Mouse (Mus musculus) myocyte (in vitro differentiated cells): ENCODE results near the gene 1700012B07Rik.
A peak's percentile ranks its signal among the peaks of the same experiment; 100 is the strongest.

ENCODE experiments used
- CEBPB ChIP-seq: IDR thresholded peaks from 2 replicates; pipeline ENCODE4 v1.6.1; 2011; ENCODE audit warnings: mild to moderate bottlenecking, moderate library complexity; ENCODE audit not compliant: poor library complexity, insufficient read depth, severe bottlenecking
- E2F4 ChIP-seq: IDR thresholded peaks from one replicate; pipeline ENCODE4 v1.6.1; 2011; ENCODE audit warnings: mild to moderate bottlenecking, control low read depth, moderate library complexity; ENCODE audit not compliant: insufficient read depth
- MAX ChIP-seq: IDR thresholded peaks from one replicate; pipeline ENCODE4 v1.6.1; 2011; ENCODE audit warnings: low read depth, mild to moderate bottlenecking, control low read depth
- MYOD1 ChIP-seq, 3 experiments: IDR thresholded peaks; one replicate each; pipeline ENCODE4 v1.6.1; 2011; ENCODE audit warnings: control low read depth in 2 of 3, low read depth in 2 of 3, mild to moderate bottlenecking in 2 of 3, moderate library complexity in 1 of 3; ENCODE audit not compliant: insufficient read length in 2 of 3, control insufficient read depth in 1 of 3
- MYOG ChIP-seq, 3 experiments: IDR thresholded peaks; one replicate each; pipeline ENCODE4 v1.6.1; 2011; ENCODE audit warnings: control low read depth in 2 of 3, low read depth in 2 of 3, mild to moderate bottlenecking in 2 of 3; ENCODE audit not compliant: insufficient read length in 2 of 3, control insufficient read depth in 1 of 3, insufficient read depth in 1 of 3
- POLR2A ChIP-seq: IDR thresholded peaks from one replicate; pipeline ENCODE4 v1.6.1; 2011; ENCODE audit warnings: low read depth, mild to moderate bottlenecking, control low read depth, moderate library complexity; ENCODE audit not compliant: insufficient read length
- POLR2AphosphoS2 ChIP-seq: IDR thresholded peaks from one replicate; pipeline ENCODE4 v1.6.1; 2011; ENCODE audit warnings: low read depth, control low read depth; ENCODE audit not compliant: insufficient read length
- REST ChIP-seq: IDR thresholded peaks from one replicate; pipeline ENCODE4 v1.6.1; 2011; ENCODE audit warnings: mild to moderate bottlenecking, control low read depth, moderate library complexity; ENCODE audit not compliant: insufficient read depth, insufficient read length
- SRF ChIP-seq: IDR thresholded peaks from one replicate; pipeline ENCODE4 v1.6.1; 2011; ENCODE audit warnings: low read depth; ENCODE audit not compliant: control insufficient read depth, insufficient read length
- TCF12 ChIP-seq: IDR thresholded peaks from one replicate; pipeline ENCODE4 v1.6.1; 2011; ENCODE audit warnings: mild to moderate bottlenecking, control low read depth; ENCODE audit not compliant: poor library complexity, insufficient read depth, severe bottlenecking
- TCF3 ChIP-seq: IDR thresholded peaks from one replicate; pipeline ENCODE4 v1.6.1; 2011; ENCODE audit warnings: low read depth, control low read depth; ENCODE audit not compliant: insufficient read length
- USF1 ChIP-seq: IDR thresholded peaks from one replicate; pipeline ENCODE4 v1.6.1; 2011; ENCODE audit warnings: low read depth, mild to moderate bottlenecking, control low read depth, moderate library complexity

DNA sequence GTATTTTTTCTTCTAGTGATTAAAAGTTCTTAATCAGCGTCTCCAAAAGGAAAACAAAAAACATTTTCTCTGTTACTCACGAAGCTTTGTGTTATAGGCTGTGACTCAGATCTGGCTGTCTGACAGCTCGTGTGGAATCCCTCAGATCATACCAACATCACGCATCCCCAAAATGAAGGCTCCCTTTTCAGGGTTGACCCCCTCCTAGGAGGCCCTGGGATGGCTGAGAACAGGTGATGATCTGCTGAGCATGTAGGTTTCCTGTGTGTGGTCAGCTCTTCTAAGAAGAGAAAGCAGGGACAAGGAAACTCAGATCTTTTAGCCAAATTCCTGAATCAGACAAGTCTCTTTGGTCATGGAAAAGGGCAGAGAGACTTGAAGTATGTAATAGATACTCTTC lies 82.6 kb downstream of the 1700012B07Rik start:
- TF ChIP-seq USF1 (no peak), POLR2AphosphoS2 (no peak), POLR2A (no peak), E2F4 (no peak), MAX (no peak), MYOG (IDR thresholded peaks at IDR 0.05; ENCODE audit: control insufficient read depth in 1 of 3, insufficient read depth in 1 of 3, insufficient read length in 2 of 3, low read depth in 2 of 3) (no peak), MYOD1 (IDR thresholded peaks at IDR 0.05; ENCODE audit: control insufficient read depth in 1 of 3, insufficient read length in 2 of 3, low read depth in 2 of 3) (peak in 2 of 3 experiments; percentile 73 to 79), CEBPB (no peak), REST (no peak), SRF (no peak), TCF12 (no peak), TCF3 (no peak)
